Mouse (Mus musculus) cortical plate, adult 2 months (tissue): Measurements from ENCODE around the gene Ccdc90b.

Source experiments
- CTCF ChIP-seq: fragments of 200-500 bp; IDR thresholded peaks from 2 replicates; pipeline ENCODE4 v1.5.1; 2011; ENCODE audit warnings: mild to moderate bottlenecking, control low read depth, low read length; ENCODE audit not compliant: insufficient read depth; ENCODE audit errors: extremely low read depth
- POLR2A ChIP-seq: fragments of 200-500 bp; IDR thresholded peaks from 2 replicates; pipeline ENCODE4 v1.6.1; 2011; ENCODE audit warnings: mild to moderate bottlenecking, low read length, control low read depth; ENCODE audit not compliant: insufficient read depth; ENCODE audit errors: extremely low read depth

GRCm38 (mm10) chr7:92604961-92605360, 44.0 kb downstream of the Ccdc90b start:
- TF ChIP-seq CTCF (no peak), POLR2A (no peak)
